Mouse (Mus musculus): ENCODE results near the gene Slc37a3. TPM values are rescaled to one million over a fixed set of nuclear protein-coding genes. Genes with fewer than 3 reads are reported as not detected.
"Not testable (repeated sequence)": the region's sequence is repeated elsewhere in the genome, so short reads cannot be mapped to it uniquely, and the experiment has no call there.

The Slc37a3 gene
- polyA plus RNA-seq, 1 experiment from 2014 or later: 53.0 TPM

GRCm38 (mm10) chr6:39403136-39403535 lies 25.7 kb upstream of the Slc37a3 start:
- Histone ChIP-seq H3K9me3 (no peaks in the 10 kb centered on the region), H3K9ac (replicated peaks) (no peak overlapping the region), H3K4me2 (replicated peaks) (no peak overlapping the region), H3K4me3 (no peak overlapping the region), H3K36me3 (peaks cover 66% of the 10 kb centered on the region), H3K4me1 (no peaks in the 10 kb centered on the region), H3K27me3 (no peaks in the 10 kb centered on the region), H3K27ac (replicated peaks) (no peak overlapping the region)
- no peak for ATAC-seq (ENCODE audit: low FRiP score, low read depth)
- WGBS: 95% methylated on average over 2 of the region's 2 CpGs

GRCm38 (mm10) chr6:39400343-39400742 lies 22.9 kb upstream of the Slc37a3 start:
- no peak overlapping the region for H3K27ac ChIP-seq (replicated peaks)
- H3K36me3 ChIP-seq: peaks cover 65% of the 10 kb centered on the region
- 61% methylated on average over 7 of the region's 7 CpGs for WGBS
- ATAC-seq (ENCODE audit: low FRiP score, low read depth): no peak
- no peak overlapping the region for H3K9ac ChIP-seq (replicated peaks)
- H3K9me3 ChIP-seq: no peaks in the 10 kb centered on the region
- H3K4me1 ChIP-seq: no peaks in the 10 kb centered on the region
- no peak overlapping the region for H3K4me2 ChIP-seq (replicated peaks)
- no peak overlapping the region for H3K4me3 ChIP-seq
- H3K27me3 ChIP-seq: no peaks in the 10 kb centered on the region

GRCm38 (mm10) chr6:39398342-39398741 lies 20.9 kb upstream of the Slc37a3 start:
- H3K4me2 ChIP-seq (replicated peaks): no peak overlapping the region
- no peak for ATAC-seq (ENCODE audit: low FRiP score, low read depth)
- no peak overlapping the region for H3K4me3 ChIP-seq
- no peak overlapping the region for H3K27ac ChIP-seq (replicated peaks)
- H3K9ac ChIP-seq (replicated peaks): no peak overlapping the region
- no peaks in the 10 kb centered on the region for H3K4me1 ChIP-seq
- peaks cover 50% of the 10 kb centered on the region for H3K36me3 ChIP-seq
- H3K9me3 ChIP-seq: no peaks in the 10 kb centered on the region
- 94% methylated on average over 9 of the region's 9 CpGs for WGBS
- no peaks in the 10 kb centered on the region for H3K27me3 ChIP-seq

- no peaks in the 10 kb centered on the region for H3K27me3 ChIP-seq
- no peak overlapping the region for H3K9ac ChIP-seq (replicated peaks)
- no peaks in the 10 kb centered on the region for H3K4me1 ChIP-seq
- H3K27ac ChIP-seq (replicated peaks): no peak overlapping the region
- H3K9me3 ChIP-seq: no peaks in the 10 kb centered on the region
- peaks cover 42% of the 10 kb centered on the region for H3K36me3 ChIP-seq
- H3K4me3 ChIP-seq: no peak overlapping the region
- H3K4me2 ChIP-seq (replicated peaks): no peak overlapping the region
- WGBS: 90% methylated on average over 6 of the region's 6 CpGs
- ATAC-seq (ENCODE audit: low FRiP score, low read depth): no peak
Observed at GRCm38 (mm10) chr6:39397046-39397445, 19.6 kb upstream of the Slc37a3 start.

- no peaks in the 10 kb centered on the region for H3K4me1 ChIP-seq
- no peak overlapping the region for H3K9ac ChIP-seq (replicated peaks)
- H3K4me3 ChIP-seq: no peak overlapping the region
- no peak overlapping the region for H3K27ac ChIP-seq (replicated peaks)
- 87% methylated on average over 4 of the region's 4 CpGs for WGBS
- H3K36me3 ChIP-seq: peaks cover 42% of the 10 kb centered on the region
- no peaks in the 10 kb centered on the region for H3K9me3 ChIP-seq
- H3K4me2 ChIP-seq (replicated peaks): no peak overlapping the region
- H3K27me3 ChIP-seq: no peaks in the 10 kb centered on the region
- ATAC-seq (ENCODE audit: low FRiP score, low read depth): no peak
Observed at GRCm38 (mm10) chr6:39395916-39396315, 18.4 kb upstream of the Slc37a3 start.

GRCm38 (mm10) chr6:39395471-39395870 lies 18.0 kb upstream of the Slc37a3 start:
- Histone ChIP-seq H3K4me1 (no peaks in the 10 kb centered on the region), H3K4me3 (no peak overlapping the region), H3K36me3 (peaks cover 42% of the 10 kb centered on the region), H3K27me3 (no peaks in the 10 kb centered on the region), H3K9ac (replicated peaks) (no peak overlapping the region), H3K27ac (replicated peaks) (no peak overlapping the region), H3K9me3 (no peaks in the 10 kb centered on the region), H3K4me2 (replicated peaks) (no peak overlapping the region)
- 82% methylated on average over 4 of the region's 4 CpGs for WGBS
- no peak for ATAC-seq (ENCODE audit: low FRiP score, low read depth)

GRCm38 (mm10) chr6:39389988-39390387 lies 12.5 kb upstream of the Slc37a3 start:
- no peak overlapping the region for H3K4me3 ChIP-seq
- H3K9me3 ChIP-seq: no peaks in the 10 kb centered on the region
- H3K27ac ChIP-seq (replicated peaks): no peak overlapping the region
- no peaks in the 10 kb centered on the region for H3K27me3 ChIP-seq
- no peaks in the 10 kb centered on the region for H3K4me1 ChIP-seq
- ATAC-seq (ENCODE audit: low FRiP score, low read depth): no peak
- H3K9ac ChIP-seq (replicated peaks): no peak overlapping the region
- no peak overlapping the region for H3K4me2 ChIP-seq (replicated peaks)
- WGBS: 94% methylated on average over 2 of the region's 2 CpGs
- peaks cover 14% of the 10 kb centered on the region for H3K36me3 ChIP-seq

GRCm38 (mm10) chr6:39381125-39381880 lies 3.8 kb upstream of the Slc37a3 start, which contains the start of gene Rab19:
Rab19 (plus strand) TSS chr6:39381175.
- WGBS: 5% methylated on average over 20 of the region's 20 CpGs
- no peak for ATAC-seq (ENCODE audit: low FRiP score, low read depth)
- Histone ChIP-seq H3K9me3 (no peaks in the 10 kb centered on the region), H3K36me3 (no peaks in the 10 kb centered on the region), H3K4me2 (replicated peaks) (peak within 1 kb of the TSS; percentile 47), H3K4me1 (peaks cover 14% of the 10 kb centered on the region), H3K27me3 (peaks cover 29% of the 10 kb centered on the region), H3K27ac (replicated peaks) (no peak within 1 kb of the TSS), H3K4me3 (peak within 1 kb of the TSS; percentile 14), H3K9ac (replicated peaks) (no peak within 1 kb of the TSS)

- Histone ChIP-seq H3K36me3 (no peaks in the 10 kb centered on the region), H3K27ac (replicated peaks) (no peak overlapping the region), H3K27me3 (peaks cover 29% of the 10 kb centered on the region), H3K4me2 (replicated peaks) (no peak overlapping the region), H3K9me3 (no peaks in the 10 kb centered on the region), H3K4me3 (no peak overlapping the region), H3K4me1 (peaks cover 20% of the 10 kb centered on the region), H3K9ac (replicated peaks) (no peak overlapping the region)
- 81% methylated on average over 3 of the region's 3 CpGs for WGBS
- ATAC-seq (ENCODE audit: low FRiP score, low read depth): no peak
Observed at GRCm38 (mm10) chr6:39380276-39380675, 2.8 kb upstream of the Slc37a3 start.

GRCm38 (mm10) chr6:39379749-39380148 lies 2.3 kb upstream of the Slc37a3 start:
- H3K27me3 ChIP-seq: peaks cover 29% of the 10 kb centered on the region
- 78% methylated on average over 8 of the region's 8 CpGs for WGBS
- H3K9ac ChIP-seq (replicated peaks): no peak overlapping the region
- no peaks in the 10 kb centered on the region for H3K9me3 ChIP-seq
- no peak for ATAC-seq (ENCODE audit: low FRiP score, low read depth)
- peaks cover 20% of the 10 kb centered on the region for H3K4me1 ChIP-seq
- H3K36me3 ChIP-seq: no peaks in the 10 kb centered on the region
- H3K4me3 ChIP-seq: no peak overlapping the region
- H3K4me2 ChIP-seq (replicated peaks): no peak overlapping the region
- no peak overlapping the region for H3K27ac ChIP-seq (replicated peaks)

- Histone ChIP-seq H3K9ac (replicated peaks) (no peak overlapping the region), H3K9me3 (no peaks in the 10 kb centered on the region), H3K36me3 (peaks cover 4% of the 10 kb centered on the region), H3K4me2 (replicated peaks) (no peak overlapping the region), H3K4me3 (no peak overlapping the region), H3K4me1 (peaks cover 20% of the 10 kb centered on the region), H3K27me3 (peaks cover 29% of the 10 kb centered on the region), H3K27ac (replicated peaks) (no peak overlapping the region)
- no peak for ATAC-seq (ENCODE audit: low FRiP score, low read depth)
- WGBS: 69% methylated on average over 4 of the region's 4 CpGs
Observed at GRCm38 (mm10) chr6:39379224-39379623, 1.7 kb upstream of the Slc37a3 start.

GRCm38 (mm10) chr6:39378161-39378835 lies 823 bp upstream of the Slc37a3 start:
- H3K4me1 ChIP-seq: peaks cover 20% of the 10 kb centered on the region
- not testable (repeated sequence) for H3K4me2 ChIP-seq (replicated peaks); H3K27ac ChIP-seq (replicated peaks); H3K36me3 ChIP-seq; ATAC-seq (ENCODE audit: low FRiP score, low read depth); H3K4me3 ChIP-seq; H3K9me3 ChIP-seq; H3K9ac ChIP-seq (replicated peaks)
- 82% methylated on average over 13 of the region's 13 CpGs for WGBS
- peaks cover 29% of the 10 kb centered on the region for H3K27me3 ChIP-seq
